Mouse (Mus musculus) stomach, embryonic 15.5 days (tissue): ENCODE results near the gene Creb3l2. TPM values are rescaled to one million over a fixed set of nuclear protein-coding genes. Genes with fewer than 3 reads are reported as not detected.
A peak's percentile ranks its signal among the peaks of the same experiment; 100 is the strongest.

Experiments used
- ATAC-seq: fragments of 200-750 bp; cut with Nextera tagmentation; 2 replicates; pipeline ENCODE4 v1.8.0; 2017; ENCODE audit warnings: low read depth, moderate number of reproducible peaks, moderate TSS enrichment; ENCODE audit not compliant: insufficient read depth, low FRiP score
- H3K27ac ChIP-seq: fragments of 300-500 bp; sonication (generic); 2 replicates; pipeline ENCODE4 v1.5.1; 2015; ENCODE audit warnings: mild to moderate bottlenecking, inconsistent platforms
- H3K27me3 ChIP-seq: fragments of 300-500 bp; sonication (generic); replicated peaks from 2 replicates; pipeline ENCODE4 v1.6.1; 2015; ENCODE audit warnings: inconsistent platforms
- H3K36me3 ChIP-seq: fragments of 300-500 bp; sonication (generic); 2 replicates; pipeline ENCODE4 v1.6.1; 2015; ENCODE audit warnings: inconsistent platforms
- H3K4me1 ChIP-seq: fragments of 300-500 bp; sonication (generic); 2 replicates; pipeline ENCODE4 v1.6.1; 2015; ENCODE audit warnings: inconsistent platforms
- H3K4me2 ChIP-seq: fragments of 300-500 bp; sonication (generic); 2 replicates; pipeline ENCODE4 v1.6.1; 2015; ENCODE audit warnings: mild to moderate bottlenecking, inconsistent platforms
- H3K4me3 ChIP-seq: fragments of 300-500 bp; sonication (generic); replicated peaks from 2 replicates; pipeline ENCODE4 v1.5.1; 2015; ENCODE audit warnings: inconsistent platforms
- H3K9ac ChIP-seq: fragments of 300-500 bp; sonication (generic); 2 replicates; pipeline ENCODE4 v1.6.1; 2015; ENCODE audit warnings: inconsistent platforms
- H3K9me3 ChIP-seq: fragments of 300-500 bp; sonication (generic); 2 replicates; pipeline ENCODE4 v1.6.1; 2016; ENCODE audit warnings: inconsistent platforms
- WGBS: fragments of 180-500 bp; shearing (Covaris S2); methylation state at CpG from one replicate; pipeline ENCODE4 v1.1.7; 2015; 5-methylcytosine and 5-hydroxymethylcytosine counted together
- polyA plus RNA-seq: library from polyadenylated mRNA; unstranded; fragments of >200 nt; fragmentation: Nextera tagmentation; extraction: Ambion mirVana; gene quantifications from 2 replicates; pipeline ENCODE4 v1.2.1, GENCODE M21; 2015

Creb3l2 gene
- polyA plus RNA-seq, 1 experiment from 2014 or later = 18.1 TPM

DNA sequence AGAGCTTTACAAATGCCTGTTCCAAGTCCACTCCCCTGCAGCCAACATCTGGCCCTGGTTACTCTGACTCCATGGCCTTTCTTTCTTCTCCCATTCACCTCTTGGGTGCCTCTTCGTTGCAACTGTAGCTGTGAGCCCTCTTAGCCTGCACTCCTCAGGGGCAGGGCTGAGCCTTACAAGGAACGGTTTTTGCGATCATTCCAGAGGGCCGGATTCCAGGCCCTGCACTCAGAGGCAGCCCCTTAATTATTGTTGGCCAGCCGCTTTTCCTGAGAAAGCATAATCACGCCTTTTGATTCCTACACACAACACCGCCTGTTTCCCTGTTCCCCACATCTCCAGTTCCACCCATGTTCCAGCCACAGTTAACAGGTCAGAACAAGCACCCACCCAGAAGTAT lies 17.6 kb downstream of the Creb3l2 start:
- Histone ChIP-seq H3K27me3 (no peaks in the 10 kb centered on the region), H3K4me3 (no peak overlapping the region), H3K27ac (peak overlapping the region; percentile 73), H3K4me2 (no peak overlapping the region), H3K9me3 (no peaks in the 10 kb centered on the region), H3K9ac (no peak overlapping the region), H3K4me1 (peaks cover 40% of the 10 kb centered on the region), H3K36me3 (no peaks in the 10 kb centered on the region; the same call in 1 of the 2 replicates)
- 41% methylated on average over 7 of the region's 7 CpGs for WGBS
- ATAC-seq = no peak

- Histone ChIP-seq H3K27ac (no peak overlapping the region), H3K9ac (no peak overlapping the region), H3K36me3 (no peaks in the 10 kb centered on the region; the same call in 1 of the 2 replicates), H3K4me1 (peaks cover 42% of the 10 kb centered on the region), H3K27me3 (no peaks in the 10 kb centered on the region), H3K4me2 (no peak overlapping the region), H3K4me3 (no peak overlapping the region), H3K9me3 (no peaks in the 10 kb centered on the region)
- ATAC-seq = no peak
- 53% methylated on average over 1 of the region's 1 CpGs for WGBS
Measured at GRCm38 (mm10) chr6:37423386-37423785, 18.6 kb downstream of the Creb3l2 start.

GRCm38 (mm10) chr6:37421124-37421523 lies 20.8 kb downstream of the Creb3l2 start:
- no peak overlapping the region for H3K4me2 ChIP-seq
- no peak overlapping the region for H3K27ac ChIP-seq
- no peak overlapping the region for H3K4me3 ChIP-seq
- peaks cover 46% of the 10 kb centered on the region for H3K4me1 ChIP-seq
- no peak overlapping the region for H3K9ac ChIP-seq
- no peak for ATAC-seq
- H3K27me3 ChIP-seq = no peaks in the 10 kb centered on the region
- no peaks in the 10 kb centered on the region for H3K9me3 ChIP-seq
- no peaks in the 10 kb centered on the region; the same call in 1 of the 2 replicates for H3K36me3 ChIP-seq
- WGBS = 72% methylated on average over 6 of the region's 6 CpGs

DNA sequence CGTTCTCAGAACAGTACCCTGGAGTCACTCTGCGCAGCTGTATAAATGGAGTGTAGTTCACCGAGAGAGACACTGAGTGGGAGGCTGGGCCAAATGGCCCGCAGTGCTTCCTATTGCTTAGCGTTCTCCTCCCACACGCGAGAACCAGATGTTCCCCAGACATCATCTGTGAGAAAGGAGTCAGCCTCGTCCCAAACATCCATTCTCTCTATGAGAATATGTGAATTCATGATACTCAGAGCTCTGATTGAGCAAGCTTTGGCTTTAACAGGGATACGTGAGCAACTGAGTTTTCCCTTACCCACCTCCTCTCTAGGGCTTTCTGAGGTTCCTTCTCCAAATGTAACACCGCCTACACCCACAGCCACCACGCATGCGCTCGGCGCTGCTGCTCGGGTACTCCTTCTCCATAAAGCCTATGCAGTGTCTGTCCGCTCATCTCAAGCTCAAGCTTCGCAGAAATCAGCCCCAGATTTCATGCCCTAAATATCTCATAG lies 22.5 kb downstream of the Creb3l2 start:
- H3K9me3 ChIP-seq = no peaks in the 10 kb centered on the region
- no peaks in the 10 kb centered on the region for H3K27me3 ChIP-seq
- peak overlapping the region; percentile 89 for H3K27ac ChIP-seq
- no peaks in the 10 kb centered on the region for H3K36me3 ChIP-seq
- H3K4me1 ChIP-seq = peaks cover 51% of the 10 kb centered on the region
- no peak overlapping the region for H3K9ac ChIP-seq
- peak; percentile 54; the same call in 1 of the 2 replicates for ATAC-seq
- WGBS = 51% methylated on average over 17 of the region's 17 CpGs
- H3K4me2 ChIP-seq = no peak overlapping the region
- H3K4me3 ChIP-seq = no peak overlapping the region

GRCm38 (mm10) chr6:37418931-37419330 lies 23.0 kb downstream of the Creb3l2 start:
- no peak overlapping the region for H3K9ac ChIP-seq
- H3K36me3 ChIP-seq = no peaks in the 10 kb centered on the region
- 0 out of 2 replicates have a peak, but pooled peaks have one; percentile 11 for ATAC-seq
- H3K9me3 ChIP-seq = no peaks in the 10 kb centered on the region
- H3K27ac ChIP-seq = peak overlapping the region; percentile 89
- no peak overlapping the region for H3K4me2 ChIP-seq
- H3K27me3 ChIP-seq = no peaks in the 10 kb centered on the region
- H3K4me1 ChIP-seq = peaks cover 47% of the 10 kb centered on the region
- 46% methylated on average over 6 of the region's 6 CpGs for WGBS
- no peak overlapping the region for H3K4me3 ChIP-seq

GRCm38 (mm10) chr6:37416743-37417142 lies 25.2 kb downstream of the Creb3l2 start:
- peaks cover 44% of the 10 kb centered on the region for H3K4me1 ChIP-seq
- no peaks in the 10 kb centered on the region for H3K9me3 ChIP-seq
- no peaks in the 10 kb centered on the region for H3K27me3 ChIP-seq
- H3K4me3 ChIP-seq = no peak overlapping the region
- no peaks in the 10 kb centered on the region for H3K36me3 ChIP-seq
- 76% methylated on average over 4 of the region's 4 CpGs for WGBS
- no peak for ATAC-seq
- no peak overlapping the region for H3K4me2 ChIP-seq
- H3K9ac ChIP-seq = no peak overlapping the region
- peak overlapping the region; percentile 21; the same call in 1 of the 2 replicates for H3K27ac ChIP-seq

DNA sequence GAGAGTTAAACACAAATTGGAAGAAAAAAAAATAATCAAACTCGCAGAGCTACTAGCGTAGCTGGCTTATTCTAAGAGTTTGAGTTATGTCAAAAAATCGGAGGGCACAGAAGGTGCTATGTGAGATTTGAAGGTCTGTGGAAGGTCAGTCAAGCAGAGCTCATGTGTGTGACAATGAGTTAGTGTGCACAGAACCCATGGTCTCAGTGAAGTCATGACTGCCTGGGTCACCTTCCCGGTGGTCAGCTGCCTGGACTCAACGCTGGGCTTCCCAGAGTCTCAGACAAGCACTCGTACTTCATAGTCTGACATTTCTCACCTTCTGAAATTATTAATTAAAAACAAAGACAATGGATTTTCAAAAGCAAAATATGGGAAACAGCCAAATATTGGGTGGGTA lies 26.4 kb downstream of the Creb3l2 start:
- Histone ChIP-seq H3K27me3 (no peaks in the 10 kb centered on the region), H3K27ac (peak overlapping the region; percentile 68; the same call in 1 of the 2 replicates), H3K9me3 (no peaks in the 10 kb centered on the region), H3K4me1 (peaks cover 44% of the 10 kb centered on the region), H3K36me3 (no peaks in the 10 kb centered on the region), H3K4me3 (no peak overlapping the region), H3K4me2 (no peak overlapping the region), H3K9ac (no peak overlapping the region)
- 53% methylated on average over 6 of the region's 6 CpGs for WGBS
- no peak for ATAC-seq

GRCm38 (mm10) chr6:37415034-37415433 lies 26.9 kb downstream of the Creb3l2 start:
- Histone ChIP-seq H3K27me3 (no peaks in the 10 kb centered on the region), H3K4me3 (no peak overlapping the region), H3K36me3 (no peaks in the 10 kb centered on the region), H3K9ac (no peak overlapping the region), H3K27ac (peak overlapping the region; percentile 68), H3K9me3 (no peaks in the 10 kb centered on the region), H3K4me2 (0 out of 2 replicates have a peak overlapping the region, but pooled peaks have one; percentile 8), H3K4me1 (peaks cover 39% of the 10 kb centered on the region)
- ATAC-seq = peak; percentile 73
- 25% methylated on average over 7 of the region's 7 CpGs for WGBS

- 86% methylated on average over 10 of the region's 10 CpGs for WGBS
Measured at GRCm38 (mm10) chr6:37414576-37414975, 27.4 kb downstream of the Creb3l2 start.

GRCm38 (mm10) chr6:37411696-37412095 lies 30.2 kb downstream of the Creb3l2 start:
- ATAC-seq = no peak
- no peak overlapping the region for H3K27ac ChIP-seq

More at GRCm38 (mm10) chr6:37414576-37414975, 27.4 kb downstream of the Creb3l2 start:
- no peak for ATAC-seq
- no peak overlapping the region for H3K9ac ChIP-seq
- peaks cover 35% of the 10 kb centered on the region for H3K4me1 ChIP-seq
- H3K9me3 ChIP-seq = no peaks in the 10 kb centered on the region
- H3K4me3 ChIP-seq = no peak overlapping the region
- H3K36me3 ChIP-seq = no peaks in the 10 kb centered on the region
- no peak overlapping the region for H3K4me2 ChIP-seq
- no peaks in the 10 kb centered on the region for H3K27me3 ChIP-seq
- H3K27ac ChIP-seq = peak overlapping the region; percentile 68

DNA sequence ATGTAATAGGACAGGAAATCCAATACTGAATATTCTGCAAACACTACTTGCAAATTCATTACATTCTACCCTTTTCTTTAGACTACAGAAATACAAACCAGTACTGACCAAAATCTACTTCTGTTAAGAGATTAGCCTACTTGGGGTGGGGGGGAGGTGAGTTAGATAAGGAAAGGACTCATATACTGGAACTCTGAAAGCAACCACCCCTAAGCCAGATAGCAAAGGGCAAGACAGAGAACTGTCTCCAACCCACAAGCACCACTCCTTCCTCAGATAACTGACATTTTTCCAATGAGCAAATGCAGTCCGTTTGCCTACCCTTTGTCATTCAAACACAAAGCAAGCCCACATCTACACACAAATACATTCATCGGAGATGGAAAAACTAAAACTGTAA lies 32.1 kb downstream of the Creb3l2 start:
- Histone ChIP-seq H3K4me3 (no peak overlapping the region), H3K27me3 (no peaks in the 10 kb centered on the region), H3K27ac (no peak overlapping the region), H3K9ac (no peak overlapping the region), H3K36me3 (no peaks in the 10 kb centered on the region), H3K9me3 (no peaks in the 10 kb centered on the region), H3K4me1 (peaks cover 11% of the 10 kb centered on the region), H3K4me2 (no peak overlapping the region)
- 70% methylated on average over 2 of the region's 2 CpGs for WGBS
- ATAC-seq = no peak

More at GRCm38 (mm10) chr6:37411696-37412095, 30.2 kb downstream of the Creb3l2 start:
- H3K36me3 ChIP-seq = no peaks in the 10 kb centered on the region
- WGBS = 43% methylated on average over 3 of the region's 3 CpGs
- H3K4me1 ChIP-seq = peaks cover 18% of the 10 kb centered on the region
- H3K9me3 ChIP-seq = no peaks in the 10 kb centered on the region
- H3K9ac ChIP-seq = no peak overlapping the region
- H3K27me3 ChIP-seq = no peaks in the 10 kb centered on the region
- no peak overlapping the region for H3K4me2 ChIP-seq
- no peak overlapping the region for H3K4me3 ChIP-seq

GRCm38 (mm10) chr6:37407876-37408275 lies 34.1 kb downstream of the Creb3l2 start:
- WGBS = 90% methylated on average over 3 of the region's 3 CpGs
- no peaks in the 10 kb centered on the region for H3K27me3 ChIP-seq
- H3K4me1 ChIP-seq = peaks cover 19% of the 10 kb centered on the region

DNA sequence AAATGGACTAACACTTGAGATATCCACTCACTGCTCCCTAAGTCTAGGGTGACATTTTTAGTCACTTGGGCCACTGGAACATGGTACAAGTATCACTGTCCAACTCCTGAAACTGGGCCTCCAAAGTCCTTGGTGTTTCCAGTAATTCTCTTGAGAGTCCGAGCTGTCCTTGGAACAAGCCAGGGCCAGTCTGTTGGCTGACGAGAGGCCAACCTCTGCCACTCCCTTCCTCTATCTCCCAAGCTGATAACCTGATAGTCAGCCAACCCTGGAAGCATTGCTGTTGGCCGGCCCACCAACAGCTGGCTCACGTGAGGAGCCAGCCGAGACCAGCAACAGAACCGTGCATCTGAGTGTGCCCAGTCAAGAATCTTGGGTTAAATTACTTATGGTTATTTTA lies 35.0 kb downstream of the Creb3l2 start:
- H3K4me3 ChIP-seq = no peak overlapping the region
- no peaks in the 10 kb centered on the region for H3K27me3 ChIP-seq
- H3K9ac ChIP-seq = no peak overlapping the region
- no peaks in the 10 kb centered on the region for H3K9me3 ChIP-seq
- no peaks in the 10 kb centered on the region for H3K36me3 ChIP-seq
- WGBS = 68% methylated on average over 6 of the region's 6 CpGs
- ATAC-seq = no peak
- peaks cover 25% of the 10 kb centered on the region for H3K4me1 ChIP-seq
- H3K4me2 ChIP-seq = no peak overlapping the region
- H3K27ac ChIP-seq = no peak overlapping the region

More at GRCm38 (mm10) chr6:37407876-37408275, 34.1 kb downstream of the Creb3l2 start:
- Histone ChIP-seq H3K4me2 (no peak overlapping the region), H3K9me3 (no peaks in the 10 kb centered on the region), H3K36me3 (no peaks in the 10 kb centered on the region), H3K9ac (no peak overlapping the region), H3K27ac (no peak overlapping the region), H3K4me3 (no peak overlapping the region)
- no peak for ATAC-seq
